Mouse (Mus musculus) urinary bladder, postnatal 36 days (tissue): ENCODE measurements at regions not wholly inside any gene's neighbourhood (a gene's known extent, or its start where the extent isn't known, plus 50 kb on each side); places are given as distances from the start of the nearest gene placed in this dataset.
A peak's percentile ranks its signal among the peaks of the same experiment; 100 is the strongest.

Source experiments
- DNase-seq, 2 experiments: peaks; one replicate each; pipeline ENCODE4 v3.0.0; 2022; ENCODE audit warnings: low spot score in 2 of 2, mixed read lengths in 1 of 2

DNA sequence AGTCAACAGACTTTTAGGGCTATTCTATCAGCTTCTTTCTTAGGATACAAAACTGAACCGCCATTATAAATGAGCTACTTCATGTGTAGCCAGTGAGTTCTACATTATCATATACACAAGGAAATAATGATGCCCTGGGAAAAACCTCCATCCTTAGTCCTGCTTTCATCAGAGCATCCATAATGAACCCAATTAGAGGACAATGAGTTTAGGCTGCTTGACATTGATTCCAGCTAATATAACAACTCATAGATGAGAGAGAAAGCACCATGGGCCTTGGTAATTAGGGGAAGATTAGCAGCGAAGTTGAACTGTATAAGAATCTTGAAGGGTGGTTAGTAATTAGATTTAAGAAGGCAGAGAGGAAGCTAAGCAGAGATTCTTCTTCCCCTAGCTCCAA lies 405.7 kb downstream of the Ipmk start:
- DNase-seq: no peak

DNA sequence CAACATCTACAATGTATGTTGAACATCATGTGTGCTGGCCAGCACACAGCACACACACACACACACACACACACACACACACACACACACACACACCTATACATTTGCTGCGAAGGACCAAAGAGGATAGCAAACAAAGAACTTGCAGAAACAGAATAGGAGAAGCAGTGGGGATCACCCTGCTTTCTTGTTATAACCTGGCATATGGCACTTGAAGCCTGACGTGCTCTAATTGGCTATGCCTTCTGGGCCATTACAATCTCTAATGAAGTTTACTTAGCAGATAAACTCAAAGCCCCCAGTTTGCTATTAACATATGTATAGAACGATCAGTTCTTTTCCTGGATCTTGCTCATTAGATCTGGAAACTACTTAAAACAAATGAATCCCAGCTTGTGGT lies 407.2 kb downstream of the Ipmk start:
- DNase-seq: no peak

DNA sequence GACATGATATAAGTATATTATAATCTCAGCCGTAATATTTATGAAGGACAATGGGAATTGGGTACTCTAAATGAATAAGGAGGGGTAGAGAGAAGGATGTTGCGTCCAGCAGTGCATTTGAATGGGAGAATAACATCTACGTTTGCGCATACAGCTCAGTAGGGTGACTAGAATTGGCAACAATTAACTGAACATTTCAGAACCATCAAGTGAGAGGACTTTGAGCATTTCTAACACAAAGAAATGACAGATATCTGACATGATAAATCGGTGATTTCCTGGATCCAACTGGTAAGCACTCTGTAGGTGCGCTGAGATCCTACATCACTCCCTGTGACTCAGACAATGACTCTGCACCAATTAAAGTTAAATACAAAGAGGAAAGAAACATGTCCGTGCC lies 431.3 kb downstream of the Ipmk start:
- DNase-seq: no peak

DNA sequence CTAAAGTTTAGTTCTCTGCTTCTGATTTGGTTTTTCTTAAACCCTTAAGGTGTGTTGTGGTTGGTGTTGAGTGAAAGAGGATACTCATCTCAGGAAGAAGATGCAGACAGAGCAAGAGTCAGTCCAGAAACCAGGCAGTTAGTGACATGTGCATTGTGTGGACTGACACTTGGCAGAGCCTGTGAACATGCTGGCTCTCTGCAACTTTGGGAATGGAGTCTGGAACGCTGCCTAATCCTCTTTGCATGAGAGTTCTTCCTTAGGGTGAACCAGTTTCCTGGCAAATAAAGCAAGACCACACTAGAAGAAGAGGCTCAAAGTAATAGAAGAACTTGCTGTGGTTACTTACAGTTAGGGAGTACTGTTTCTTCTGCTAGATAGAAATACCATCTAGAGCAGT lies 441.7 kb downstream of the Ipmk start:
- DNase-seq: no peak

DNA sequence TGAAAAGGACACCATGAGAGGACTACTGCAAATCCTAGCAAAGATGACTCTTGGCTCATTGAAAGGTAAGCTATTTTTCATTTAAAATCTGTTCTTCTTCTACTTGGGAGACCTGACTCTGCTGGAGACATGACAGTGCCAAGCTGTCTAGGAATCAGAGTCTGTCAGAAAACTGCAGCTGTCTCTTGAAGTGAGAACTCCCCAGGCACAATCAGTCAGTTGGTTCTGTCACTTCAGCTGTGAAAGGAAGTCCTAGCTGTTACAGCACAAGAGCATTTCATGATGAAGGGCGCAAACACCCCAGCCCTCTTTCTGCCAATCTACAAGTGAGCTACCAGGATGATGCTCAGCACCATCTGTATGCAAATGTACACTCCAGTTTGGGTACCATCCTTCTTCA lies 442.4 kb downstream of the Ipmk start:
- DNase-seq: no peak

DNA sequence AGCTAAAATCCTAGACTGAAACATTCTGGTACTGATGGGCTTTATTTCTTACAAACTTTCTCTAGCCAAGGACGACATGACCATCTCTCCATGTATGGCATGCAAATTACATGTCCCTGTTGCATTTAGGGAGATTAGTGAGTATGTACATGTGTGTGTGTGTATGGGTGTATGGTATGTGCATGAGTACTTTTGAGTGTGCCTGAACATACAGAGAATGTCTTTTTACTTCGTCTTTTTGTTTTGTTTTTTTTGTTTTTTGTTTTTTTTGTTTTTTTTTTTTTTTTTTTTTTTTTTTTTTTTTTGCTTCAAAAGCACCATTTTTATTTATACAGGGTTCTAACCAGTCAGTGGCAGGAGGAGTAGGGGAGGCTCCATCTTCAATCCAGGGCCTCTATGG lies 451.1 kb downstream of the Ipmk start:
- no peak for DNase-seq

DNA sequence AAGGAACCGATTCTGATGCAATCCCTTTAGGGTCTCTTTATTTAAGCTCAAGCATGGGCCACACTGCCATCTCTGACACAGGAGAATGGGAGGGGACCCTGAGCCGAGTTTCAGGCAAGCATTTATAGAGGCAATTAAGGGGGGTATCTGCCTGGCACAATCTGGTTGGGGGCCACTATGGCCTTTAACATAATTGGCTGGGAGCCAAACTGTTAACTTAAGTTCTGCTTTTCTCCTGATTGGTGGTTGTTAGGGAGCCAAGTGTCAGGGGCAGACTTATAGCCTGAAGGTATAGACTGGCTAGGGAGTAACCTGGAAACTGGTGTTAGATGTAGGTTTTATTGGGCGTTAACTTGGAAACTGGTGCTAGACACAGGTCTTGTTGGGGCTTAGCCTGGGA lies 454.9 kb downstream of the Ipmk start:
- DNase-seq: no peak

DNA sequence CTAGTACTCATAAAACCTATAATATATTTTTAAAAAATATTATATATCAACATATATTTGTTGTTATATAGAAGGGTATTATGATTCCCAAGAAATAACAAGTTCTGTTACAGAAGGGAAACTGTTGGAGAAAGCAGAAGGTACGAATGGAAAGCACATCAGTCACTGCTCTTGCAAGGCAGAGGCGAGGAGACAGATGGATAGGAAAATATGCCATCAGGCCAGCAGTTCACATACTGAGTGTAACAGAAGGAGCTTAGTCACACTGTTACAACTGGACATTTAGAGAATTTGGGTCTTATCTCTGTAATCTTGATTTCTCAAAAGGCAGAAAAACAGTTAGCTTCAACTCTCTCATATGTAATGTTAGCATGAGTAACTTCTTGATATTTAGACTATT lies 485.1 kb downstream of the Ipmk start:
- no peak for DNase-seq

DNA sequence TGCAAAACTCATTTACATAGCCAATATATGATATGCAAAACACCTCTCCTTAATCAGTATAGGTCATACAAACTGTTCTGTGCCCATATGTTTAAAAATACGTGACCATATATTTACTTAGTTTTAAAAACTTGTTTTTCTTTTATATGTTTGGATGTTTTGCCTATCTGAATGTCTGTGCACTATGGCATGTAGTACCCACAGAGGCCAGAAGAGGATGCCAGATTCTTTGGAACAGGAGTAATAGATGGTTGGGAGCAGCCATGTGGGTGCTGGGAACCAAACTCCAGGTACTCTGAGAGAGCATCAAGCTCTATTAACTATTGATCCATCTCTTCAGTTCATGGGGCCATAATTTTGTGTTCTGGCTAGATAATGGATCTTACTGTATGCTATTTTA lies 487.5 kb downstream of the Ipmk start:
- no peak for DNase-seq

DNA sequence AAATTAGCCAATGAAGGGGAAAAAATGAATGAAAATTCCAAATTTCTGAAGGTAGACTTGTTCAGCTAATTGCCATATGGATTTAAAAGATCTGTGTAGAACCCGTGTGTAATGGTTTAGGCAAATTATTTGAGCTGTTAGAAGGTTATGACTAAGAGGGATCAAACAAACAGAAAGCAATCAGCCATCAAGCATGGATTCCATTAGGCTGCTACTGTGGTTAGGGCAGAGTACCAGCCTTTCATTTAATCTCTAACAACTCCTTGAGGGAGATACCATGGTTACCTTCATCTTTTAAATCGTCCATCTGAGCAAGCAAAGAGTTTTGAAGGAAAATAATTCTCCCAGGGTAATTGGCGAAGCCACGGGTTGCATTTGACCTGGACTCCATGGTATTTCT lies 509.5 kb downstream of the Ipmk start:
- DNase-seq: no peak

DNA sequence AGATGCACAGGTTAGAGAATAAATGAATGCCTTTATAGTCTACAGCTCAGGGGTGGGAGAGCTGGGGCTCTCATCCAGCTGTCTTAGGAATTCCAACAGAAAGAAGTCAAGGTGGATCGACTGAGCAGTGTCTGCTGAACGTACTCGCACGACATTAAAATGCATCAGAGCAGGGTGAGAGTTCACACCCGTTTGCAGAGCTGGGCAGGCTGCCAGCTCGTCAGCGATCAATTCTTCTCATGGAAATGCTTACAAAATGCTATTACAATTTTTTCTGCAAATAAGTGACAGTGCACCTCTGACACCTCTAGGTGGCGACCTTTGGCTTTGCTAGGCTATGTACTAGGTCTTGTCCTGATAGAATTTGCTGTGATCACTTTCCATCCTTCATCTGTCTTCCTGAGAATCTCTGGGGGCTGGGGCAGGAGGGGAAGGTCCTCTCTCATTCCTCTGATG lies 510.0 kb downstream of the Ipmk start:
- peak in 1 of 2 experiments; percentile 1 for DNase-seq

DNA sequence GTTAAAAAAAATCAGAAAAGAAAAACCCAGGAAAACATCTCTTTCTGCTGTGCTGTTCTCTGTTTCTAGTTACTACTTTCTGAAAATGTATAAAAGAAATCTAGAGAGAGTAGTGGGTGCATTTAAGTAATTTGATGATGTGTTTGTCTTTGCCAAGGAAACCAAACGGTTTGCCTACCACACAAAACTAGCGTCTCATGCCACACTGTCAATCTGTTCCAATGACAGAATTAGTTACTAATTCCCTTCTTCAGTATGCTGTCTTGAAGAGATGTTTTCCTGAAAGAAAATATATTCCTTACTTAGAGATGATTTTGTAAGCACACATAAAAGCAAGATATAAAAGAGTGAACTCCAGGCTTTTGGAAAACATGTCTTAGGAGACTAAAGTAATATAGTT lies 546.2 kb downstream of the Ipmk start:
- no peak for DNase-seq

DNA sequence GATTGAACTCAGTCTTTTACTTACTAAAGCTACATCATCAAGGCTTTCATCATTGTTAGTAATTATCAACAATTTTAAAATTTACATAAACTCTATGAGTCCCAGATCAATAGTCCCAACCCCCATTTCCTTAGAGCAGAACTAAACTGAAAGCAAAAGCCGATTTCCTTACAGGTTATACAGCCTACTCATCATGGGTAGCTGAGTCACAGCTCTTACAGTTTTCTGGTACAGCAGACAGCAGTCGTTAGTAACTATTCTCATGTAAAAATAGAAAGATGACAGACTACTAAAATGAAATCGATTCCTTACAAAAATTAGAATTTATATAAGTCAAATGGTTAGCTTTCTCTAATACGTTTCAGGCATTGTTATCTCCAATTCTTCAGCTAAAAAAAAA lies 557.5 kb downstream of the Ipmk start:
- DNase-seq: no peak
